ENCODE assay signal across 8 mouse cellular contexts in genomic region chr4:137865221-137865641, GRCm38 (mm10). TPM values are rescaled to one million over a fixed set of nuclear protein-coding genes. Genes with fewer than 3 reads are reported as not detected.
A peak's percentile ranks its signal among the peaks of the same experiment; 100 is the strongest.
DNase-seq lines count a peak whose midpoint lies in the region; ATAC-seq and TF ChIP-seq lines count a peak whose summit lies in the region.

No protein-coding gene starts in this region.

- no peak for ATAC-seq in midbrain, embryonic 11.5 days (ENCODE audit: low FRiP score)
- ATAC-seq in liver, postnatal 0 days, result no peak
- no peak for ATAC-seq in stomach, postnatal 0 days (ENCODE audit: low FRiP score, low TSS enrichment)

- no peak overlapping the region for H3K4me3 ChIP-seq in midbrain, embryonic 10.5 days
- no peak overlapping the region for H3K4me3 ChIP-seq in midbrain, embryonic 11.5 days (ENCODE audit: low read depth, low read length)
- H3K4me3 ChIP-seq in liver, postnatal 0 days (ENCODE audit: low read depth, low read length), result no peak overlapping the region
- H3K4me3 ChIP-seq in stomach, postnatal 0 days (ENCODE audit: low read depth, low read length), result no peak overlapping the region

- TF ChIP-seq CTCF in liver, postnatal 0 days (IDR thresholded peaks at IDR 0.05; ENCODE audit: low read depth), result no peak
- no peak for TF ChIP-seq CTCF in stomach, postnatal 0 days (IDR thresholded peaks at IDR 0.05; ENCODE audit: low read depth)

- WGBS in midbrain, embryonic 10.5 days, result 77% methylated on average over 10 of the region's 10 CpGs
- WGBS in midbrain, embryonic 11.5 days, result 64% methylated on average over 10 of the region's 10 CpGs
- WGBS in liver, postnatal 0 days (ENCODE audit: insufficient replicate concordance), result 68% methylated on average over 10 of the region's 10 CpGs
- 60% methylated on average over 10 of the region's 10 CpGs for WGBS in stomach, postnatal 0 days

- H3K27me3 ChIP-seq in midbrain, embryonic 10.5 days (ENCODE audit: low read depth, poor library complexity, severe bottlenecking), result peaks cover 12% of the 10 kb centered on the region
- H3K27me3 ChIP-seq in midbrain, embryonic 11.5 days (ENCODE audit: control insufficient read depth, insufficient read depth, low read length), result no peaks in the 10 kb centered on the region
- H3K27me3 ChIP-seq in liver, postnatal 0 days (ENCODE audit: insufficient read depth, low read length), result no peaks in the 10 kb centered on the region
- no peaks in the 10 kb centered on the region for H3K27me3 ChIP-seq in stomach, postnatal 0 days (ENCODE audit: control insufficient read depth, insufficient read depth, low read length)

- H3K27ac ChIP-seq in midbrain, embryonic 10.5 days (replicated peaks), result peak overlapping the region; percentile 59
- no peak overlapping the region for H3K27ac ChIP-seq in midbrain, embryonic 11.5 days (ENCODE audit: low read depth, low read length)
- H3K27ac ChIP-seq in liver, postnatal 0 days (ENCODE audit: low read depth), result 0 out of 2 replicates have a peak overlapping the region, but pooled peaks have one; percentile 30
- H3K27ac ChIP-seq in stomach, postnatal 0 days (replicated peaks), result 0 out of 2 replicates have a peak overlapping the region, but pooled peaks have one; percentile 25

- no peak for TF ChIP-seq EP300 in liver, postnatal 0 days (IDR thresholded peaks at IDR 0.05; ENCODE audit: low read depth)
- TF ChIP-seq EP300 in stomach, postnatal 0 days (optimal IDR thresholded peaks at IDR 0.05), result no peak

- DNase-seq in cerebellum, adult 9-11 months, result peak; percentile 54
- no peak for DNase-seq in cerebellum, postnatal 14 days
- DNase-seq in midbrain, embryonic 10.5 days (ENCODE audit: low spot score), result no peak
- DNase-seq in midbrain, embryonic 11.5 days (ENCODE audit: low spot score, missing footprints), result no peak
- DNase-seq in liver, postnatal 0 days, result no peak
- DNase-seq in stomach, postnatal 0 days (ENCODE audit: low spot score), result no peak
- no peak for DNase-seq in retina, embryonic 14.5 days (ENCODE audit: low spot score)
- DNase-seq in thymus, postnatal 4 days, result no peak

- H3K36me3 ChIP-seq in midbrain, embryonic 10.5 days, result no peaks in the 10 kb centered on the region
- H3K36me3 ChIP-seq in midbrain, embryonic 11.5 days (ENCODE audit: control insufficient read depth, insufficient read depth, low read length), result no peaks in the 10 kb centered on the region
- H3K36me3 ChIP-seq in liver, postnatal 0 days (replicated peaks; ENCODE audit: insufficient read depth, low read length), result no peaks in the 10 kb centered on the region
- no peaks in the 10 kb centered on the region for H3K36me3 ChIP-seq in stomach, postnatal 0 days (ENCODE audit: control insufficient read depth, insufficient read depth, low read length)

- H3K9ac ChIP-seq in midbrain, embryonic 11.5 days (ENCODE audit: low read length), result no peak overlapping the region
- peak overlapping the region; percentile 9; the same call in 1 of the 2 replicates for H3K9ac ChIP-seq in liver, postnatal 0 days (replicated peaks)
- H3K9ac ChIP-seq in stomach, postnatal 0 days (ENCODE audit: low read length), result 0 out of 2 replicates have a peak overlapping the region, but pooled peaks have one; percentile 27

- no peaks in the 10 kb centered on the region for H3K9me3 ChIP-seq in midbrain, embryonic 10.5 days (replicated peaks)
- H3K9me3 ChIP-seq in midbrain, embryonic 11.5 days (ENCODE audit: control insufficient read depth, low read length), result no peaks in the 10 kb centered on the region
- H3K9me3 ChIP-seq in liver, postnatal 0 days (ENCODE audit: low read length), result no peaks in the 10 kb centered on the region
- H3K9me3 ChIP-seq in stomach, postnatal 0 days (ENCODE audit: control insufficient read depth, low read length), result no peaks in the 10 kb centered on the region

- H3K4me1 ChIP-seq in midbrain, embryonic 10.5 days, result peaks cover 84% of the 10 kb centered on the region
- peaks cover 26% of the 10 kb centered on the region for H3K4me1 ChIP-seq in midbrain, embryonic 11.5 days (ENCODE audit: control insufficient read depth, insufficient read depth, low read length)
- H3K4me1 ChIP-seq in liver, postnatal 0 days (ENCODE audit: insufficient read depth), result peaks cover 42% of the 10 kb centered on the region
- peaks cover 29% of the 10 kb centered on the region for H3K4me1 ChIP-seq in stomach, postnatal 0 days (replicated peaks; ENCODE audit: control insufficient read depth, insufficient read depth)

- no peak overlapping the region for H3K4me2 ChIP-seq in midbrain, embryonic 11.5 days
- peak overlapping the region; percentile 83 for H3K4me2 ChIP-seq in liver, postnatal 0 days (ENCODE audit: low read depth, low read length)
- H3K4me2 ChIP-seq in stomach, postnatal 0 days (replicated peaks; ENCODE audit: low read depth), result peak overlapping the region; percentile 21; the same call in 1 of the 2 replicates

RNA-seq across cellular contexts. Expression of gene Ece1, which starts 3.2 kb away (rescaled TPM):
- polyA plus RNA-seq in midbrain, embryonic 10.5 days (2016; fragmentation: Nextera tagmentation; extraction: Ambion mirVana), result 31.6 and 31.7 TPM in 2 replicates
- polyA plus RNA-seq in midbrain, embryonic 11.5 days (2014; fragmentation: Nextera tagmentation; extraction: Ambion mirVana), result 26.6 and 27.5 TPM in 2 replicates
- polyA plus RNA-seq in liver, postnatal 0 days (2015; fragmentation: Nextera tagmentation; extraction: Ambion mirVana), result 32.9 and 35.7 TPM in 2 replicates
- 22.9 and 29.8 TPM in 2 replicates for polyA plus RNA-seq in stomach, postnatal 0 days (2015; fragmentation: Nextera tagmentation; extraction: Ambion mirVana)
